In the genomic region with DNA sequence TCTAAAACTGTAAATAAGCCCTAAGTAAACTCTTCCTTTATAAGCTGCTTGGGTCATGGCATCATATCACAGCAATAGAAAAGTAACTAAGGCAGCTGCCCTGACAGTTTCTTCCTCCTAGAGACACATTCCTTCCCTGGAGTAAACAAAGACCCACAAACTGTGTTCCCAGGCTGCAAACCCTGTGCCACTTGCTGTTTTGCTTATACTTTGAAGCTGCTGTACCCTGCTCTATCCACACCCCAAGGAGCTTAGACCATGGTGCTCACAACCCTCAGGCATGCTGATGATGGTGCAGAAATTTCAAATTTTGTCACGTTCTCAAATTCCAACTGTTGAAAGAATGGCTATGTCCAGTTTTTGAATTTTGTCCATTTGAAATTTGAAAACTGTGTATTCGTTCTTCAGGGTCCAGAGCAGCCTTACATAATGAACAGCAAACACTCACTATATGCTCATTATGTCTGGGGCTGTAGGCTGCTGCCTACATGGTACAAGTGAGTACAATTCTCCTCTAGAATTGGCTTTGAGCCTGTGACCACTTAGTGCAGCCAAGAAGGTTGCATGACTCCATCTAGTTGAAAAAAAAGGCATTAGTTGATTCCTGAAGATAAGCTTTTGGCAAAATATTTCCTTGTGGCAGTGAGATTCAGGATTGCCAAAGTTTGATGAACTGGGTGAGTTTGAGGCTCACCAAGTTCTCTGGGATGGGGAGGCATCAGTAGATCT, we compare ENCODE assay signal across 17 mouse cellular contexts.
"Had no signal": no experiment of that assay in that cellular context is flagged by ENCODE, and none has a peak within 500 bp of the region (broad histone marks: within the 10 kb centered on the region; RNA-seq: fewer than 3 reads in every experiment).

No protein-coding gene starts in this region.

- H3K36me3 ChIP-seq: limb, embryonic 12.5 days; liver, embryonic 15.5 days; neural tube, embryonic 13.5 days had no signal

- ATAC-seq: intestine, postnatal 0 days; midbrain, embryonic 16.5 days had no signal

- H3K27me3 ChIP-seq: limb, embryonic 12.5 days; liver, embryonic 15.5 days; neural tube, embryonic 13.5 days had no signal

- H3K4me3 ChIP-seq: limb, embryonic 12.5 days; liver, embryonic 15.5 days; megakaryocyte, embryonic 14.5 days; neural tube, embryonic 13.5 days had no signal

- DNase-seq: kidney, adult 8-10 months; kidney, postnatal 36 days; layer of hippocampus, adult 9-11 months; layer of hippocampus, postnatal 36 days; retina, postnatal 1 day; right cerebral cortex, postnatal 14 days; thymus, postnatal 4 days had no signal

- H3K9me3 ChIP-seq: liver, embryonic 15.5 days; neural tube, embryonic 13.5 days had no signal

- H3K9ac ChIP-seq: limb, embryonic 12.5 days; liver, embryonic 15.5 days; neural tube, embryonic 13.5 days had no signal

- H3K4me1 ChIP-seq: limb, embryonic 12.5 days; liver, embryonic 15.5 days; megakaryocyte, embryonic 14.5 days; neural tube, embryonic 13.5 days had no signal

- H3K27ac ChIP-seq: kidney, postnatal 0 days; limb, embryonic 12.5 days; liver, embryonic 15.5 days; macrophage; neural tube, embryonic 13.5 days had no signal

- H3K4me2 ChIP-seq: limb, embryonic 12.5 days; liver, embryonic 11.5 days; liver, embryonic 15.5 days; midbrain, embryonic 11.5 days; neural tube, embryonic 13.5 days had no signal
